Comparison of ENCODE assay signal across 32 mouse cellular contexts in the genomic region with DNA sequence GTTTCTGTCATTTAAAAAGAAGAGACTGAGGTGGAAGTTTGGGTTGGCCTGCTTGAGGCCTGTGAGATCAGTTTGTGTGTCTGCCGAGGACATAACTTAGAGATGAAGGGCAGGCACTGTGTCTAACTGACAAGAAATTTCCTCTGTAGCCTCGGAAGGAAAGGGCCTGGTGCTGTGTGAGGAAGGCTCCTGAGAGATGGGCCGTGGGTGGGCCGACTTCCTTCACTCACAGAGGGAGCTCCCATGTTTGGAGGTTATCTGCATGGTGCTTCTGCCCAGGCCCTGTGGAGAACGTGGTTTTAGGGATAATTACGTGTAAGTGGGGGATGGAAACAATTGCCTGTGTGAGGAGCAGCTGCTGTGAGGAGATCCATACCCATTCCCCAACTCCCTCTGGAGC. TPM values are rescaled to one million over a fixed set of nuclear protein-coding genes. Genes with fewer than 3 reads are reported as not detected.
DNase-seq lines count a peak whose midpoint lies in the region; ATAC-seq and TF ChIP-seq lines count a peak whose summit lies in the region.
"Had no signal": no experiment of that assay in that cellular context is flagged by ENCODE, and none has a peak within 500 bp of the region (broad histone marks: within the 10 kb centered on the region; RNA-seq: fewer than 3 reads in every experiment).

No protein-coding gene starts in this region.

- no peaks in the 10 kb centered on the region for H3K36me3 ChIP-seq in intestine, postnatal 0 days (ENCODE audit: control insufficient read depth, insufficient read depth)
- no peaks in the 10 kb centered on the region for H3K36me3 ChIP-seq in intestine, embryonic 15.5 days
- H3K36me3 ChIP-seq in kidney, postnatal 0 days (ENCODE audit: insufficient read depth, low read length): no peaks in the 10 kb centered on the region
- H3K36me3 ChIP-seq in testis, adult 2 months (ENCODE audit: control insufficient read depth, insufficient read depth, low read length): no peaks in the 10 kb centered on the region
- H3K36me3 ChIP-seq: hindbrain, embryonic 12.5 days; midbrain, embryonic 10.5 days; neural tube, embryonic 12.5 days had no signal

- H3K9me3 ChIP-seq in intestine, postnatal 0 days (ENCODE audit: control insufficient read depth): no peaks in the 10 kb centered on the region
- H3K9me3 ChIP-seq in intestine, embryonic 15.5 days: no peaks in the 10 kb centered on the region
- H3K9me3 ChIP-seq in kidney, postnatal 0 days (replicated peaks; ENCODE audit: low read length): no peaks in the 10 kb centered on the region
- H3K9me3 ChIP-seq: forebrain, embryonic 13.5 days; hindbrain, embryonic 12.5 days; limb, embryonic 13.5 days; liver, embryonic 12.5 days; midbrain, embryonic 10.5 days; neural tube, embryonic 12.5 days had no signal

- no peak overlapping the region for H3K4me3 ChIP-seq in intestine, postnatal 0 days (ENCODE audit: low read depth, low read length)
- H3K4me3 ChIP-seq in intestine, embryonic 15.5 days (replicated peaks): no peak overlapping the region
- no peak overlapping the region for H3K4me3 ChIP-seq in kidney, postnatal 0 days (replicated peaks; ENCODE audit: low read depth, low read length)
- no peak overlapping the region for H3K4me3 ChIP-seq in testis, adult 2 months (ENCODE audit: control insufficient read depth, low read depth, low read length)
- H3K4me3 ChIP-seq: forebrain, embryonic 13.5 days; hindbrain, embryonic 12.5 days; left cerebral cortex, adult 2 months; limb, embryonic 13.5 days; liver, embryonic 12.5 days; midbrain, embryonic 10.5 days; myocyte; neural tube, embryonic 12.5 days had no signal

- no peaks in the 10 kb centered on the region for H3K27me3 ChIP-seq in intestine, postnatal 0 days (replicated peaks; ENCODE audit: control insufficient read depth, insufficient read depth, low read length)
- H3K27me3 ChIP-seq in intestine, embryonic 15.5 days (replicated peaks): no peaks in the 10 kb centered on the region
- H3K27me3 ChIP-seq in kidney, postnatal 0 days (ENCODE audit: insufficient read depth, low read length): no peaks in the 10 kb centered on the region
- H3K27me3 ChIP-seq in testis, adult 2 months (ENCODE audit: control insufficient read depth, insufficient read depth, low read length): no peaks in the 10 kb centered on the region
- H3K27me3 ChIP-seq: CH12.LX; forebrain, embryonic 13.5 days; hindbrain, embryonic 12.5 days; liver, embryonic 12.5 days; neural tube, embryonic 12.5 days had no signal

- H3K4me1 ChIP-seq in intestine, postnatal 0 days (replicated peaks; ENCODE audit: control insufficient read depth, insufficient read depth, low read length): no peaks in the 10 kb centered on the region; the same call in 1 of the 2 replicates
- peaks cover 27% of the 10 kb centered on the region for H3K4me1 ChIP-seq in intestine, embryonic 15.5 days (replicated peaks)
- H3K4me1 ChIP-seq in kidney, postnatal 0 days (replicated peaks; ENCODE audit: insufficient read depth, low read length): peaks cover 44% of the 10 kb centered on the region
- no peaks in the 10 kb centered on the region; the same call in 1 of the 2 replicates for H3K4me1 ChIP-seq in testis, adult 2 months (ENCODE audit: control insufficient read depth, insufficient read depth, low read length)
- H3K4me1 ChIP-seq: forebrain, embryonic 13.5 days had no signal

- H3K4me2 ChIP-seq in intestine, postnatal 0 days (replicated peaks; ENCODE audit: low read depth): no peak overlapping the region
- no peak overlapping the region for H3K4me2 ChIP-seq in intestine, embryonic 15.5 days (replicated peaks)
- no peak overlapping the region for H3K4me2 ChIP-seq in kidney, postnatal 0 days (ENCODE audit: low read length)
- H3K4me2 ChIP-seq: forebrain, embryonic 13.5 days; hindbrain, embryonic 12.5 days; limb, embryonic 13.5 days; liver, embryonic 12.5 days; neural tube, embryonic 12.5 days had no signal

- H3K27ac ChIP-seq in intestine, postnatal 0 days (ENCODE audit: low read depth, low read length): peak overlapping the region; percentile 2; the same call in 1 of the 2 replicates
- no peak overlapping the region for H3K27ac ChIP-seq in intestine, embryonic 15.5 days
- H3K27ac ChIP-seq in kidney, postnatal 0 days: peak overlapping the region; percentile 43; the same call in 1 of the 2 replicates
- peak overlapping the region; percentile 15; the same call in 1 of the 2 replicates for H3K27ac ChIP-seq in testis, adult 2 months (ENCODE audit: control insufficient read depth, insufficient read depth, low read depth, low read length)
- H3K27ac ChIP-seq: forebrain, embryonic 13.5 days; hindbrain, embryonic 12.5 days; hindbrain, postnatal 0 days; left cerebral cortex, adult 2 months; limb, embryonic 13.5 days; liver, embryonic 12.5 days; macrophage; midbrain, embryonic 10.5 days; neural tube, embryonic 12.5 days had no signal

- no peak for TF ChIP-seq CTCF in intestine, postnatal 0 days (IDR thresholded peaks at IDR 0.05; ENCODE audit: low read depth)
- no peak for TF ChIP-seq CTCF in kidney, postnatal 0 days (IDR thresholded peaks at IDR 0.05; ENCODE audit: low read depth)
- TF ChIP-seq CTCF in testis, adult 2 months (IDR thresholded peaks at IDR 0.05; ENCODE audit: control insufficient read depth, insufficient read depth, insufficient replicate concordance, low read depth, low read length): no peak

- no peak overlapping the region for H3K9ac ChIP-seq in intestine, postnatal 0 days (ENCODE audit: low read depth, low read length)
- no peak overlapping the region for H3K9ac ChIP-seq in intestine, embryonic 15.5 days
- H3K9ac ChIP-seq in kidney, postnatal 0 days (ENCODE audit: low read depth, low read length): no peak overlapping the region
- H3K9ac ChIP-seq: forebrain, embryonic 13.5 days; hindbrain, embryonic 12.5 days; limb, embryonic 13.5 days; liver, embryonic 12.5 days; neural tube, embryonic 12.5 days had no signal

- no peak for ATAC-seq in intestine, postnatal 0 days
- no peak for ATAC-seq in intestine, embryonic 15.5 days
- ATAC-seq in kidney, postnatal 0 days (replicated peaks; ENCODE audit: low FRiP score, low read depth): no peak
- ATAC-seq: activated CD4-positive, CD25-positive, alpha-beta regulatory T cell, adult 4 months; forebrain, embryonic 13.5 days; hindbrain, postnatal 0 days; intestine, embryonic 16.5 days; liver, embryonic 12.5 days; lung, postnatal 0 days had no signal

- no peak for TF ChIP-seq POLR2A in testis, adult 2 months (IDR thresholded peaks at IDR 0.05; ENCODE audit: control insufficient read depth, low read depth, low read length)

- 57% methylated on average over 6 of the region's 6 CpGs for WGBS in intestine, postnatal 0 days
- 35% methylated on average over 6 of the region's 6 CpGs for WGBS in intestine, embryonic 15.5 days
- 43% methylated on average over 6 of the region's 6 CpGs for WGBS in kidney, postnatal 0 days

- DNase-seq in adrenal gland, adult 2 months: peak; percentile 33
- no peak for DNase-seq in adrenal gland, postnatal 10 days
- DNase-seq in kidney, postnatal 0 days (ENCODE audit: low spot score): no peak
- no peak for DNase-seq in kidney, postnatal 14 days
- no peak for DNase-seq in testis, postnatal 10 days (ENCODE audit: low spot score)
- DNase-seq: adrenal gland, adult 8-10 months; cerebellum, adult 11 months; cerebellum, adult 9-10 months; cerebellum, postnatal 36 days; gastrocnemius, postnatal 14 days; heart, adult 11 months; lung, adult 18-20 months; right cerebral cortex, adult 18-20 months; spleen, adult 18-20 months; thymus, postnatal 14 days had no signal

RNA-seq across cellular contexts. Expression of gene Smco4, which starts 10.6 kb away (rescaled TPM):
- total RNA-seq in adrenal gland, adult 2 months (2021): 10 to 100 TPM; 19.5 to 36.4 TPM
- 6.8 and 8.8 TPM in 2 replicates for polyA plus RNA-seq in adrenal gland, adult 2 months (2012; rRNA removed)
- total RNA-seq in adrenal gland, postnatal 10 days (2021): 10 to 100 TPM; 35.0 to 39.0 TPM
- polyA plus RNA-seq in intestine, postnatal 0 days (2015; fragmentation: Nextera tagmentation; extraction: Ambion mirVana): 4.3 and 5.2 TPM in 2 replicates
- polyA plus RNA-seq in intestine, embryonic 15.5 days (2015; fragmentation: Nextera tagmentation; extraction: Ambion mirVana): 3.2 and 4.1 TPM in 2 replicates
- polyA plus RNA-seq in kidney, postnatal 0 days (2015; fragmentation: Nextera tagmentation; extraction: Ambion mirVana): 3.7 and 3.9 TPM in 2 replicates
- polyA plus RNA-seq in testis, adult 2 months (2012; rRNA removed): 37.9 and 47.2 TPM in 2 replicates
